Mouse (Mus musculus): Measurements from ENCODE around the gene Rap1a.

DNA sequence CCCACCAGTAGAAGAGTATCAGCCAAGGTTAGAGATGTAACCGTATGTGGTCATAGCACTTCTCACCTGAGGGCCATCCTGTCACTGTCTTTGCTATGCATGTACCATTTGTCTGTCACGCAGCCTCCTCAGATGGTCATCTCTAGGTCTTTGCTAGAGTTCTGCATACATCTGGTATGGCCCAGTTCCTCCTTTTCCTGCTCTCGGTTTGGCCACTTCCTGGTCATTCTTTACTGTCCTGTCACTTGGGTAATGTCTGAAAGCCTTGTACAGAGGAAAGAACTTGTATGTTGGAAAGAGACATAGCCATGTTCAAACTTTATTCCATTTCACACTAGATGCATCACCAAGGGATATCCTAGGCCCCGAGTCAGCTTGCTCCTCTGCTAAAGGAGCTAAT lies 38.7 kb upstream of the Rap1a start:
- TF ChIP-seq POLR2A (IDR thresholded peaks at IDR 0.05; ENCODE audit: insufficient read length, low read depth) (no peak), POLR2AphosphoS2 (IDR thresholded peaks at IDR 0.05; ENCODE audit: insufficient read length, low read depth) (no peak), E2F4 (IDR thresholded peaks at IDR 0.05; ENCODE audit: insufficient read depth) (no peak), MYOG (IDR thresholded peaks at IDR 0.05; ENCODE audit: control insufficient read depth in 1 of 3, insufficient read depth in 1 of 3, insufficient read length in 2 of 3, low read depth in 2 of 3) (no peak), SRF (IDR thresholded peaks at IDR 0.05; ENCODE audit: control insufficient read depth, insufficient read length, low read depth) (no peak), REST (IDR thresholded peaks at IDR 0.05; ENCODE audit: insufficient read depth, insufficient read length) (no peak), TCF12 (IDR thresholded peaks at IDR 0.05; ENCODE audit: insufficient read depth, poor library complexity, severe bottlenecking) (no peak), MYOD1 (IDR thresholded peaks at IDR 0.05; ENCODE audit: control insufficient read depth in 1 of 3, insufficient read length in 2 of 3, low read depth in 2 of 3) (no peak), USF1 (IDR thresholded peaks at IDR 0.05; ENCODE audit: low read depth) (no peak)
